Mouse (Mus musculus): ENCODE measurements around the gene Ppp1r18. TPM values are rescaled to one million over a fixed set of nuclear protein-coding genes. Genes with fewer than 3 reads are reported as not detected.
"Not testable (repeated sequence)": the region's sequence is repeated elsewhere in the genome, so short reads cannot be mapped to it uniquely, and the experiment has no call there.

The Ppp1r18 gene
- polyA plus RNA-seq, 1 experiment: 78.4 TPM

DNA sequence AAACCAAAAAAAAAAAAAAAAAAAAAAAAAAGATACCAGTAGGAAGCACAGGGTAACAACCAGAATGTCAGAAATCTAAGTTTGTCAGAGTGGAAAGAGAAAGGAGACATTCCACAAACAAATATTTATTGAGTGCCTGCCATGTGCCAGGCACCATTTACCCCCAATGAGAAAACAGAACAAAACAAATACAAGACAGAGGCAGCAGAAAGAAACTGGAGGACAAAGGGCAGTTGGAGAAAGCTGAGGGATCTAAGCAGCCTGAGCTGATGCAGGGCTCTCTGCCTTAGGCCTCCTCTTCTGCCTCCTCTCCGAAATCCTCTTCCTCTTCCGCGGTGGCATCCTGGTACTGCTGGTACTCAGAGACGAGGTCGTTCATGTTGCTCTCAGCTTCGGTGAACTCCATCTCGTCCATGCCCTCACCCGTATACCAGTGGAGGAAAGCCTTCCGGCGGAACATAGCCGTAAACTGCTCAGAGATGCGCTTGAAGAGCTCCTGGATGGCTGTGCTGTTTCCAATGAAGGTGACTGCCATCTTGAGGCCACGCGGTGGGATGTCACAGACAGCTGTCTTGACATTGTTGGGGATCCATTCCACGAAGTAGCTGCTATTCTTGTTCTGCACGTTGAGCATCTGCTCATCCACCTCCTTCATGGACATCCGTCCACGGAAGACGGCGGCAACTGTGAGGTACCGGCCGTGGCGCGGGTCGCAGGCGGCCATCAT is 30.5 kb upstream of the Ppp1r18 start:
- Histone ChIP-seq H3K27ac (ENCODE audit: control insufficient read depth, insufficient read depth, low read depth, low read length, poor library complexity) (no peak overlapping the region), H3K4me3 (replicated peaks; ENCODE audit: control insufficient read depth, low read depth, low read length) (peak overlapping the region; percentile 29), H3K4me1 (ENCODE audit: control insufficient read depth, insufficient read depth, low read length) (peaks cover 4% of the 10 kb centered on the region; the same call in 1 of the 2 replicates)
- TF ChIP-seq POLR2A (IDR thresholded peaks at IDR 0.05; ENCODE audit: borderline replicate concordance, control insufficient read depth, low read depth, low read length) (no peak), CTCF (IDR thresholded peaks at IDR 0.05; ENCODE audit: control insufficient read depth, insufficient read depth, low read length) (no peak)
- WGBS: 69% methylated on average over 26 of the region's 26 CpGs

DNA sequence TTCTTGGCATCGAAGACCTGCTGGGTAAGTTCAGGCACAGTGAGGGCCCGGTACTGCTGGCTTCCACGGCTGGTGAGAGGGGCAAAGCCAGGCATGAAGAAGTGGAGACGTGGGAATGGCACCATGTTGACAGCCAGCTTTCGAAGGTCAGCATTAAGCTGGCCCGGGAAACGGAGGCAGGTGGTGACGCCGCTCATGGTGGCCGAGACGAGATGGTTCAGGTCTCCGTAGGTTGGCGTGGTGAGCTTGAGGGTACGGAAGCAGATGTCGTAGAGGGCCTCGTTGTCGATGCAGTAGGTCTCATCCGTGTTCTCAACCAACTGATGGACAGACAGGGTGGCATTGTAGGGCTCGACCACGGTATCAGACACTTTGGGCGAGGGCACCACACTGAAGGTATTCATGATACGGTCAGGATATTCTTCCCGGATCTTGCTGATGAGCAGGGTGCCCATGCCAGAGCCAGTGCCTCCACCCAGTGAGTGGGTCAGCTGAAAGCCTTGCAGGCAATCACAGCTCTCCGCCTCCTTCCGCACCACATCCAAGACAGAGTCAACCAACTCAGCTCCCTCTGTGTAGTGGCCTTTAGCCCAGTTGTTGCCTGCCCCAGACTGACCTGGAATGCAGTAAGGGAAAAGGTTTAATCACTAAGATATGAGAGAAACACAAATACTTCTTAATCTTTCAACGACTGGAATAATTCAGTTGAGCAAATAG is 29.8 kb upstream of the Ppp1r18 start:
- Histone ChIP-seq H3K4me1 (ENCODE audit: control insufficient read depth, insufficient read depth, low read length) (peaks cover 4% of the 10 kb centered on the region; the same call in 1 of the 2 replicates), H3K27ac (ENCODE audit: control insufficient read depth, insufficient read depth, low read depth, low read length, poor library complexity) (no peak overlapping the region)
- 76% methylated on average over 26 of the region's 26 CpGs for WGBS

GRCm38 (mm10) chr17:35836178-35836965 is 29.0 kb upstream of the Ppp1r18 start:
- H3K4me1 ChIP-seq (ENCODE audit: control insufficient read depth, insufficient read depth, low read length): peaks cover 4% of the 10 kb centered on the region; the same call in 1 of the 2 replicates
- TF ChIP-seq CTCF (IDR thresholded peaks at IDR 0.05; ENCODE audit: control insufficient read depth, insufficient read depth, low read length): peak; percentile 46
- TF ChIP-seq POLR2A (IDR thresholded peaks at IDR 0.05; ENCODE audit: borderline replicate concordance, control insufficient read depth, low read depth, low read length): no peak
- peak overlapping the region; percentile 62 for H3K4me3 ChIP-seq (replicated peaks; ENCODE audit: control insufficient read depth, low read depth, low read length)
- WGBS: 6% methylated on average over 24 of the region's 24 CpGs
- H3K27ac ChIP-seq (ENCODE audit: control insufficient read depth, insufficient read depth, low read depth, low read length, poor library complexity): peak overlapping the region; percentile 91

More for the DNA sequence above, 29.8 kb upstream of the Ppp1r18 start:
- peak overlapping the region; percentile 25 for H3K4me3 ChIP-seq (replicated peaks; ENCODE audit: control insufficient read depth, low read depth, low read length)
- TF ChIP-seq CTCF (IDR thresholded peaks at IDR 0.05; ENCODE audit: control insufficient read depth, insufficient read depth, low read length) (no peak), POLR2A (IDR thresholded peaks at IDR 0.05; ENCODE audit: borderline replicate concordance, control insufficient read depth, low read depth, low read length) (no peak)

GRCm38 (mm10) chr17:35836991-35837422 is 28.4 kb upstream of the Ppp1r18 start:
- Histone ChIP-seq H3K4me3 (replicated peaks; ENCODE audit: control insufficient read depth, low read depth, low read length) (peak overlapping the region; percentile 62), H3K27ac (ENCODE audit: control insufficient read depth, insufficient read depth, low read depth, low read length, poor library complexity) (peak overlapping the region; percentile 91), H3K4me1 (ENCODE audit: control insufficient read depth, insufficient read depth, low read length) (peaks cover 4% of the 10 kb centered on the region; the same call in 1 of the 2 replicates)
- TF ChIP-seq CTCF (IDR thresholded peaks at IDR 0.05; ENCODE audit: control insufficient read depth, insufficient read depth, low read length) (no peak), POLR2A (IDR thresholded peaks at IDR 0.05; ENCODE audit: borderline replicate concordance, control insufficient read depth, low read depth, low read length) (0 out of 2 replicates have a peak, but pooled peaks have one; percentile 21)
- under 1% methylated on average over 25 of the region's 25 CpGs for whole genome bisulfite sequencing

DNA sequence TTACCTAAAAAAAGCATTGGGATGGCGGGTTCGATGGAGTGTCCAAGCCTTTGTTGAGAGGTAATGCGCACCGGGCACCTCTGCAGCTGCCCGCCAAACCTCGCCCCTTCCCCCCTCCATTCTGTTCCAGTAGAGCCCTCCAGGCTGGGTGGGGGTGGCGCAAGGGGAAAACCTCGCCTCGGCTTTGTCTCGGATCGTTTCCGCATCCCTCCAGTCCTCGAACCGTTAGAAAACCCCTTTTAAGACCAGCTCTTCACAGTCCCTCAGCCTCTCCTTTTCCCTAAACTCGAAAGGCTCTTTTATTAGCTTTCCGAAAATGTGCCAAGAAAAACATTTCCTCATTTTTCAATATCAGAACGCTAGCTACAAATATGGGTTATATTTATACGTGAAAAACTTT is 27.9 kb upstream of the Ppp1r18 start:
- H3K27ac ChIP-seq (ENCODE audit: control insufficient read depth, insufficient read depth, low read depth, low read length, poor library complexity): peak overlapping the region; percentile 91
- peak; percentile 15; the same call in 1 of the 2 replicates for TF ChIP-seq POLR2A (IDR thresholded peaks at IDR 0.05; ENCODE audit: borderline replicate concordance, control insufficient read depth, low read depth, low read length)
- no peak for TF ChIP-seq CTCF (IDR thresholded peaks at IDR 0.05; ENCODE audit: control insufficient read depth, insufficient read depth, low read length)
- WGBS: under 1% methylated on average over 18 of the region's 18 CpGs
- peaks cover 4% of the 10 kb centered on the region; the same call in 1 of the 2 replicates for H3K4me1 ChIP-seq (ENCODE audit: control insufficient read depth, insufficient read depth, low read length)
- H3K4me3 ChIP-seq (replicated peaks; ENCODE audit: control insufficient read depth, low read depth, low read length): peak overlapping the region; percentile 62

DNA sequence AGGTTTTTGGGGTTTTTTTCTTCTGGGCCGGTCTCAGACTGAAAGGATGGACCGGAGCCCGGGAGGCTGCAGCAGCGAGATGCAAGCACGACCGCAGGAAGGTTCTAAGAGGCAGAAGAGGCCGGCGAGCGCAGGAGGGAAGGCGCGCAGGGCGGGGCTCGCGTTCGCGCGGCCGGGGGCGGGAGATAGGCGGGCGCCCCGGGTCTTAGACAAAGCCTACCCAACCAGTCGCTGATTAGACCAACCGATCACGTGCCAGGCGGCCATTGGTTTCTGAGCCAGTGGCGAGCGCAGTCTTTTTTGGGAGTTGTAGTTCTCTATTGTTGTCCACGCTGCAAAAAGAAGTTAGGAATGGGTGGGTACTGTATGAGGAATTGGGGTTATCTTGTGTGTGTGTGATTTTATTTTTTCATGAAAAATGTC is 27.3 kb upstream of the Ppp1r18 start, which contains the start of gene Tubb5:
TSS of gene Tubb5 (minus strand) at position 185 of the 423 bp plus-strand sequence.
- 2% methylated on average over 29 of the region's 29 CpGs for WGBS
- Histone ChIP-seq H3K4me3 (replicated peaks; ENCODE audit: control insufficient read depth, low read depth, low read length) (peak within 1 kb of the TSS; percentile 63), H3K27ac (ENCODE audit: control insufficient read depth, insufficient read depth, low read depth, low read length, poor library complexity) (peak within 1 kb of the TSS; percentile 91), H3K4me1 (ENCODE audit: control insufficient read depth, insufficient read depth, low read length) (peaks cover 4% of the 10 kb centered on the region; the same call in 1 of the 2 replicates)
- no peak for TF ChIP-seq CTCF (IDR thresholded peaks at IDR 0.05; ENCODE audit: control insufficient read depth, insufficient read depth, low read length)
- peak; percentile 99 for TF ChIP-seq POLR2A (IDR thresholded peaks at IDR 0.05; ENCODE audit: borderline replicate concordance, control insufficient read depth, low read depth, low read length)

DNA sequence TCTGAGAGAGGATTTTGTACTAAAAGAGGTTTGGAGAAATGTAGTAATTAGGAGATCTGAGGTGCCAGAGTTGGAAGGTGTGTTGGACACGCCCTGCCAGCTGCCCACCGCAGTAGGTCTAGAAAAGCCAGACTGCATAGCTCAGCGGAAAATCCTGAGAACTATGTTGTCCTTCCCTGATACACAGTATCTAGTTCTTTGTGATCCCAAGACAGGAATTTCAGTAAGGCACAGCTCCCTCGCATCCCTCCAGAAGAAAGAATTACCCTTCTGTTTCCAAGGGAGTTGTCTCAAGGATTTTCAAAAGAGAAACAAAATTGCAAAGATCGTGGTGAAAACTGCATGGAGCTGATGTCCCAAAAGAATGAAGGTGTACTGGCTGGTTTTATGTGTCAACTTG is 26.8 kb upstream of the Ppp1r18 start:
- Histone ChIP-seq H3K27ac (ENCODE audit: control insufficient read depth, insufficient read depth, low read depth, low read length, poor library complexity) (no peak overlapping the region; the same call in 1 of the 2 replicates), H3K4me1 (ENCODE audit: control insufficient read depth, insufficient read depth, low read length) (peaks cover 4% of the 10 kb centered on the region; the same call in 1 of the 2 replicates), H3K4me3 (replicated peaks; ENCODE audit: control insufficient read depth, low read depth, low read length) (peak overlapping the region; percentile 63)
- TF ChIP-seq CTCF (IDR thresholded peaks at IDR 0.05; ENCODE audit: control insufficient read depth, insufficient read depth, low read length) (no peak), POLR2A (IDR thresholded peaks at IDR 0.05; ENCODE audit: borderline replicate concordance, control insufficient read depth, low read depth, low read length) (no peak)
- WGBS: 6% methylated on average over 5 of the region's 5 CpGs

DNA sequence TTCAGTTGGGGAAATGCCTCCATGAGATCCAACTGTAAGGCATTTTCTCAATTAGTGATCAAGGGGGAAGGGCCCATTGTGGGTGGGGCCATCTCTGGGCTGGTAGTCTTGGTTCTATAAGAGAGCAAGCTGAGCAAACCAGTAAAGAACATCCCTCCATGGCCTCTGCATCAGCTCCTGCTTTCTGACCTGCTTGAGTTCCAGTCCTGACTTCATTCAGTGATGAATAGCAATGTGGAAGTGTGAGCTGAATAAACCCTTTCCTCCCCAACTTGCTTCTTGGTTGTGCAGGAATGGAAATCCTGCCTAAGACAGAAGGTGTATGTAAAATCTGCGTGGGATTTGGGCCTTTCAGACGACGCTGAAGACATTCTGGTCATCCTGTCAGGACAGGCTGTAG is 26.4 kb upstream of the Ppp1r18 start:
- 62% methylated on average over 3 of the region's 3 CpGs for WGBS
- peak overlapping the region; percentile 36; the same call in 1 of the 2 replicates for H3K27ac ChIP-seq (ENCODE audit: control insufficient read depth, insufficient read depth, low read depth, low read length, poor library complexity)
- H3K4me3 ChIP-seq (replicated peaks; ENCODE audit: control insufficient read depth, low read depth, low read length); H3K4me1 ChIP-seq (ENCODE audit: control insufficient read depth, insufficient read depth, low read length): not testable (repeated sequence)
